Mouse (Mus musculus) embryo, embryonic 10 days (tissue): Measurements from ENCODE around the gene Tpd52l2.

Experiments
- DNase-seq: peaks from one replicate; pipeline ENCODE4 v3.0.0-alpha.2; 2015; ENCODE audit warnings: low spot score

Gene Tpd52l2

GRCm38 (mm10) chr2:181537444-181538047 lies 40.6 kb downstream of the Tpd52l2 start:
- peak; percentile 12 for DNase-seq

GRCm38 (mm10) chr2:181541761-181542380 lies 44.9 kb downstream of the Tpd52l2 start:
- no peak for DNase-seq

- no peak for DNase-seq
Measured at GRCm38 (mm10) chr2:181546142-181546541, 49.2 kb downstream of the Tpd52l2 start.

GRCm38 (mm10) chr2:181548227-181548626 lies 51.3 kb downstream of the Tpd52l2 start:
- no peak for DNase-seq

- no peak for DNase-seq
Measured at GRCm38 (mm10) chr2:181548682-181549081, 51.7 kb downstream of the Tpd52l2 start.

GRCm38 (mm10) chr2:181550233-181550632 lies 53.3 kb downstream of the Tpd52l2 start:
- no peak for DNase-seq

GRCm38 (mm10) chr2:181553772-181554171 lies 56.8 kb downstream of the Tpd52l2 start:
- DNase-seq: no peak

GRCm38 (mm10) chr2:181567338-181567737 lies 70.4 kb downstream of the Tpd52l2 start:
- DNase-seq: no peak
